8 mouse cellular contexts compared by ENCODE assay signal in genomic region chr7:124347218-124348017, GRCm38 (mm10).
DNase-seq lines count a peak whose midpoint lies in the region; ATAC-seq lines count a peak whose summit lies in the region.

No protein-coding gene starts in this region.

- DNase-seq in cerebellum, postnatal 25 days = peak; percentile 31 to 38
- DNase-seq in cerebellum, adult 11 months = no peak
- peak; percentile 21 for DNase-seq in right cerebral cortex, postnatal 25 days
- no peak for DNase-seq in right cerebral cortex, adult 18-20 months
- peak; percentile 28 to 46 for DNase-seq in layer of hippocampus, postnatal 10 days (ENCODE audit: low spot score in 2 of 2)
- no peak for DNase-seq in thymus, postnatal 36 days
- DNase-seq in natural killer cell, adult 2 months (ENCODE audit: low spot score in 2 of 2) = no peak

- no peak for ATAC-seq in monocyte, adult 5-6 weeks (replicated peaks; ENCODE audit: insufficient number of reproducible peaks, low FRiP score, low TSS enrichment, poor library complexity, severe bottlenecking)

Comparison
In these comparisons a context has a peak if more than half of its experiments do, and no peak if none do; other contexts are left out.
1. DNase-seq: peak in cerebellum, postnatal 25 days (2 of 2), right cerebral cortex, postnatal 25 days (single experiment) and layer of hippocampus, postnatal 10 days (2 of 2); none in cerebellum, adult 11 months (single experiment), right cerebral cortex, adult 18-20 months (single experiment), thymus, postnatal 36 days (0 of 2) and natural killer cell, adult 2 months (0 of 2).